Mouse (Mus musculus) CD4-positive helper T cell, adult 2 months (primary cell): ENCODE measurements around the gene Frg2f1.

Experiments
- DNase-seq: peaks from one replicate; pipeline ENCODE4 v3.0.0-alpha.2; 2012; ENCODE audit warnings: low read depth, missing footprints, low spot score

The Frg2f1 gene

DNA sequence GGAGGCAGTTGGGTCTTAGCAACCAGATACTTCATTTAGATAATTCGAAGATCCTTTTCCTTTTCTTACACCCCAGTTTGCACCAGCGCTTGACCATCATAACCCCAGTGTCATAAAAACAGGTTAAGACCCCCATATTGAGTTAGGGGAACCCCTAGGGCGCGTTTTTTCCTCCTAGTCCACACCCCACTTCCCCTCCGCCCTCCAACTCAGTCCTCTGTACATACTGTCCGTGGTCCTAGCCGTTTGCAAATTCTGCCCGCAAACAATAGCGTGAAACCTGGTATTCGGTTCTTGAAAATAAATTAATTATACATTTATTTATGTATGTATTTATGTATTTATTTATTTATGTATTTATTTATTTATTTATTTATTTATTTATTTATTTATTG is 46.4 kb downstream of the Frg2f1 start:
- DNase-seq: no peak

DNA sequence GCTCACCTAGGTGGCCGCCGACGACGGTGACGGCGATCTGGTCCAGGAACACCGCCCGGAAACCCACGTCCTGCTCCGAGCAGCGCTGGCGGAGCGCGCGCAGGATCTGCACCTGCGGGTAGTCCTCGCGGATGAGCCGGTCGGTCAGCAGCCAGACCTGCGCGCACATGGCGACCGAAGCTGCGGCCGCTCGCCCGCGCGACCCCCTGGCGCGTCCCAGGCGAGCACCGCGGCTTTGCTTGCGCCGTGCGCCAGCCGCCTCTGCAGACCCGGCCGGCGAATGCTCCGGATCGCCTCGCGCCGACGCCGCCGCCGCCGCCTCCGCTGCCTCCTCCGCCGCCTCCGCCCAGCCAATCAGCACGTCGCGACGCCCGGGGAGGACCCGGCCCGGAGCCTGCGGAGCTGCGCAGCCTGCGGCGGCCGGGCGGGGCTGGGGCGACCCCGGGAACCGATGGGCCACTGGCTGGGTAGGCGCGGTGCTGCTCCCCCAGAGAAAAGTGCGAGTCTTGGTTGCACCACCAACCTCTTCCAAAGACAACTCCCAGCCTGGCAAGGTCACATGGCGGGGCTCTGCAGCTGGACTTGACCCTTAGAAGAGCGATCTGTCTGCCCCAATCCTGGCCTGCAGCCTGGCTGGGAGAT is 46.9 kb downstream of the Frg2f1 start, which contains the start of gene Rimkla:
Gene Rimkla, minus strand, starts transcription at position 338 of the 642 bp plus-strand sequence.
- peak; percentile 61 for DNase-seq

DNA sequence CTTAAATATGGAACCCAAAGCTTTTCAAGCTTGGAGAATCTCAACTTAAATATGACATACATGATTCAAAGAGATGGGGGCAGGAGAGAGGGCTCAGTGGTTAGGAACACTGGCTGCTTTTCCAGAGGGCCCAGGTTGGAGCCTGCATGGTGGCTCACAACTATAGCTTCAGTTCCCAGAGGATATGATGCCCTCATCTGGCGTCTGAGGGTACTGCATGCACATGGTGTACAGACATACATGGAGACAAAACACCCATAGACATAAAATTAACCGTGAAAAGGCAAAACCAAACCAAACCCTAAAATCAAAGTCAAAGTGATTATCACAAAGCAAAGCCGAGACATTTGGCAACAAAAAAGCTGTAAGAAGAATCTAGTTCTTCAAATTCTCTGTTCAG is 48.5 kb downstream of the Frg2f1 start:
- peak; percentile 20 for DNase-seq

DNA sequence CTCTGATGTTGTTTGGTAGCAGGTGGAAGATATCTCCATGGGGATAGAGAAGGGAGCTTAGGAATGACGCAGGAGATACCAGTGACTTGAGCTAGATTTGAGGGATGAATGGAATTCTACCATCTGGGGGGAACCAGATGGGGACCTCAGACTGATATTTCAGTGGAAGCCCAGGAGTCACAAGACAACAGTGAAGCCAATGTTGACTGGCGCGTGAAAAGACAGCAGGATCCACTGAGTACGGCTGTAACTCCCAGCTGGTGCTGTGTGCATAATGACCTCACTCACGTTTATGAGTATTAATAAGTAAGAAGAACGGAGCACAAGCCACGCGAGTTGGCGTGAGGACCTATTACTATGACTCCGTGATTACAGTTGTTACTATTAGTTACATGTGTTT is 49.7 kb downstream of the Frg2f1 start:
- DNase-seq: no peak

DNA sequence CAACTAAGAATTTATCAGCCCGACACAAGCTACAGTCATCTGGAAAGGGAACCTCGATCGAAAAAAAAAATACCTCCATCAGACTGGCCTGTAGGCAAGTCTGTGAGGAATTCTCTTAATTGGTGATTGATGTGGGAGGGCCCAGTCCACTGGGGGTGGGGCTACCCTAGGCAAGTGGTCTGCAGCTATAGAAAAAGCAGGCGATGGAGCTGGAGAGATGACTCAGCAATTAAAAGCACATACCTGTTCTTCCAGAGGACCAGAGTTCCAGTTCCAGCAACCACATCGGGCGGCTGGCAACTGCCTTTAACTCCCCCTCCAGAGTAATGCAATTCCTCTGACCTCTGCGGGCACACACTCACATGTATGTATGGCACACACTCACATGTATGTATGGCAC is 54.4 kb downstream of the Frg2f1 start:
- no peak for DNase-seq

DNA sequence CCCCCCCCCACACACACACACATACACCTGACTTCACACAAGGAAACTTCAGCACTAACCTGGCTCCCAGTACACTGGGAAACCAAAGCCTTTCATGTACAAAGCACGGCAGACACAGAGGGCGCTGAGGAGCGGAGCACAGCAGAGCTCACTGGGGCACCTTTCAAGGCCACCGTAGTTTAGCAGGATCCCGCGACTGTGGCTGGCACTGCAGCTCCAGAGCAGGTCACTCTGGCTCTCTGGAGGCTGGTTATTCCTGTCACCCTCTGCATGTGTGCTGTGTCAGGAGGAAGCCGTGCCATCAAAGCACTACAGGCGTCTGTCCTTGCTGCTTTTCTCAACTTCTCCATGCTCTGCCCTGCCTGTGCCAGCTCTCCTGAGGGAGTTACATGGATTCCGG is 56.3 kb downstream of the Frg2f1 start:
- DNase-seq: no peak
